Mouse (Mus musculus) kidney, adult 2 months (tissue): ENCODE data around the gene Il22ra1.

ENCODE experiments used
- CTCF ChIP-seq: fragments of 200-500 bp; conservative IDR thresholded peaks from 2 replicates; pipeline ENCODE4 v1.5.1; 2011; ENCODE audit warnings: low read depth, mild to moderate bottlenecking, control low read depth, low read length, moderate library complexity, mixed read lengths; ENCODE audit not compliant: insufficient read depth, insufficient read length
- POLR2A ChIP-seq: fragments of 200-500 bp; IDR thresholded peaks from one replicate; pipeline ENCODE4 v1.6.1; 2011; ENCODE audit warnings: low read depth, low read length, control low read depth

- no peak for TF ChIP-seq CTCF
- no peak for TF ChIP-seq POLR2A
Measured at GRCm38 (mm10) chr4:135690241-135690640, 37.7 kb upstream of the Il22ra1 start.
